Mouse (Mus musculus): ENCODE measurements around the gene Gng12.
"Not testable (repeated sequence)": the region's sequence is repeated elsewhere in the genome, so short reads cannot be mapped to it uniquely, and the experiment has no call there.

DNA sequence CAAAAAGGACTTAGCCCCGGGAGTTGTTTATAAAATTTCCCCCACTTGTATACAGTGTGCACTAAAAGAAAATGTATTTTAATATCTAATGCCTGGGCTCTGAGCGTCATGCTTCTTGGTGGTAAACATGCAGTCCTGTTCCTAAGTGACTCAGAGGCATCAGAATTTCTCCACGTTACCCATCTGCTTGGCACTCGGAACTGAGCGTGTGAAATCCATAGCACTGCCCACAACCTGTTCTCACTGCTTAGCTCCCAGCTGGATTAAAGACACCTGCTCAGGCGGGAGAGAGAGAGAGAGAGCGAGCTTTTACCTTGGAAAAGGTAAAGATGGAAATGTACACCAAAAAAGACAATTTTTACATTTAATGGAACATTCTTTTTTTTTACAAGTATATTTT lies 122.8 kb downstream of the Gng12 start:
- TF ChIP-seq CTCF (IDR thresholded peaks at IDR 0.05; ENCODE audit: insufficient read depth, low read length); POLR2A (IDR thresholded peaks at IDR 0.05; ENCODE audit: borderline replicate concordance, extremely low read depth, low read depth, low read length): not testable (repeated sequence)

All from lung, adult 2 months (tissue).